Mouse (Mus musculus): ENCODE measurements around the gene Dok5.

DNA sequence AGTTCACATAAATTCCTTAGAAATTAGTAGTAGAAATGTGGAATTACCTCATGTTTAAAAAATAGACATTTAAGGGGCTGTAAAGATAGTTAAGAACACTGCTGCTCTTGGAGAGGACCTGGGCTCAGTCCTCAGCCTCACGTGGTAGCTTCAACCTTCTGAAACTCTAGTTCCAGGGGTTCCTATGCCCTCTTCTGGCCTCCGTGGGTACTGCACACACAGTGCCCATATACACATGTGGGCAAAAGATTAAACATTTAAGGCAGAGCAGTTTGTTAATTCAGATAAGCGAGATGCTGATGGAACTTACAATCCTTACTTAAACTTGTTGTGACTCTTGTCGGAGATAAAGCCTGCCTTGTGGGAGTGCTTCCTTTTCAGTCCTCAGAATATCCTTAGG lies 118.5 kb downstream of the Dok5 start:
- TF ChIP-seq GATA1 (IDR thresholded peaks at IDR 0.05; ENCODE audit: borderline replicate concordance, low read length), result no peak
- no peak for TF ChIP-seq FLI1 (IDR thresholded peaks at IDR 0.05; ENCODE audit: low read length)

All from megakaryocyte, embryonic 14.5 days (primary cell).